Mouse (Mus musculus) telencephalon, adult 2 months (tissue): ENCODE data around the gene Lrriq4.

Source experiments
- DNase-seq: peaks from one replicate; pipeline ENCODE4 v3.0.0-alpha.2; 2011; ENCODE audit warnings: low read depth, low spot score

Gene Lrriq4

DNA sequence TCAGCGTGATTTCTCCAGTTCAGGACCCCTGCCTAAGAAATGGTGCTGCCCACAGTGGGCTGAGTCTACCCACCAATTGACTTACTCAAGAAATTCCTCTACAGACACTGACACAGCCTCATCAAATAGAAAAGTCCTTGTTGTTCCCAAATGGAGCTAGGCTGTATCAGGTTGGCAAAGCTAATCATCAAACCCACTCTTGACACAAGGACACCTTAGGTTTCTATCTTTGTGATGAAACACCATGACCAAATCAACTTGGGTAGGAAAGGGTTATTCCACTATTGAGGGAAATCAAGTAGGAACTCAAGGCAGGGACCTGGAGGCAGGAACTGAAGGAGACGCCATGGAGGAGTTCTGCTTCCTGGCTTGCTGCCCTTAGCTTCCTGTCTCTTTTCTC, at the start of gene Lrriq4:
Gene Lrriq4, plus strand, starts transcription at position 301 of the 400 bp plus-strand sequence.
- no peak for DNase-seq

- DNase-seq, result no peak
Observed at GRCm38 (mm10) chr3:30595111-30595832, 49.0 kb upstream of the Lrriq4 start.

DNA sequence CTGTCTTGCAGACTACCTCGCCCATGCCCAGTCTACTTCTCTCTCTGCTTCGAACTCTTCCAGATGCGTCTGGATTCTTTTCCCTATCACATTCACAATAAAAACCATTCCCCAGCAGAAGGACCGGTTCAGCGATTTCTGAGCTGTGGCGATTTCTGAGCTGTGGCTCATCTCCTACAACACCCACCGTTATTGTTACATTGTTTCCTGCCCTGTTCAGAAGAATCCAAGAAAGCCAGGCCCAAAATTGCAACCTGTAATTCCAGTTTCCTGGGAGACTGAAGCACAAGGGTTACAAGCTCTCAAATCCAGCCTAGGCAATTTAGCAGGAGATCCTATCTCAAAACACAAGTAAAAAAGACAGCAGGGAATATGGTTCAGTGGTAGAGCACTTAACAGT, 47.0 kb upstream of the Lrriq4 start:
- no peak for DNase-seq

DNA sequence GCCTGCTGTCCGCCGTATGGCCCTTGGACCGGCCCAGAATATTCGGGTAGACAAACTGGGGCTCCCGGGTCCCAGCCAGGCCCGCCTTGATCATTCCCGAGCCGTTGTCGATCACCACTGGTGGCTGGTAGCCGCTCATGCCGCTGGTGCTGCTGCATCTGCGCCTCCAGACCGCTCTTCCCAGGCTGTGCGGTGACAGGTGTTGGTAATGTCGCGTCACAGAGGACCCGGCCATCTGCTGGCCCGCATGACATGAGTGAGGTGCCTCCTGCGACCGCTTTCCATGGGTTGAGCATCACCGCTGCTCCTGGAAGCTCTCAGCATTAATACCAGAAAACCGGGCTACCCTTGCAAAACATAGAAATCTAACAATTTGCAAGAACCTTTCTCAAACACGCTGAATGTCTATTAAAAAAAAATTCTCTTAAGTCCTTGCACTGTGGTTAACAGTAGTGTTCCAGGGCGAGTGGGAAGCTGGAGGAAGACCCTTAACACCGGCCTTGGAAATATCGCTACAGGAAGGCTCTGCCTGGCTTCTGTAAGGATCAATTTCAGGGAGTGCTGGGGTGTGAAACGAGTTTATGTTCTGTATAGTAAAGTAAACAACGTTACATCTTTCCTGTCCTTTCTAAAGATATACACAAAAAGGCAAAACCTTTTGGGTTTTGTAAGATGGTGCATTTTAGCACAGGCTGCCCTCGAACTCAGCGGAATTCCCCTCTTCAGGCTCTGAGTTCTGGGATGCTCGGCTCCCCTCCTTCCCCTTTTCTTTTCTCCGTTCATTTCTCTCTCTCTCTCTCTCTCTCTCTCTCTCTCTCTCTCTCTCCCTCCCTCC, 44.4 kb upstream of the Lrriq4 start, which contains the start of gene Actrt3:
Gene Actrt3, minus strand, starts transcription at position 229 of the 835 bp plus-strand sequence.
- no peak for DNase-seq

- DNase-seq, result peak; percentile 57
Observed at GRCm38 (mm10) chr3:30600717-30601116, 43.6 kb upstream of the Lrriq4 start.

GRCm38 (mm10) chr3:30601175-30601574, 43.1 kb upstream of the Lrriq4 start:
- DNase-seq, result peak; percentile 67

DNA sequence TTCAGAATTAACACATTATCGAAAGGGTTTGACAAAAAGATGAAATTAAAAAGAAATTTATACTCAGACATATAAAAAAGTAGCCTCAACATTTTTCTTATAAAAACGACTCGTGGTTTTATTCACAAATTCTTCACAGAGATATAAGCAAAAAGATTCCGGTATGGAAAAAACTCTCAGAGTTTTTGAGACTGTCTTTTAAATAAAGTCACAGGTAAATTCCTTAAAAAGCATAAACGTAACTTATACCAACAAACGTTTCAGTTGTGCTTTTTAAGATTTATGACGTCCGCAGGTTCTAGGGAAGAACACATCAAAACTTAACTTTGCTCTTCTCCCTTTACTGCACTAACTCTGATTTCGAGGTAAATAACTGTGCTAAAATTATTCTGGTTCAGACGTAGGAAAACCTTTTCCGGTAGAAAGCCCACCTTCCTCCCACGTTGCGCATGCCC, 42.7 kb upstream of the Lrriq4 start:
- no peak for DNase-seq

DNA sequence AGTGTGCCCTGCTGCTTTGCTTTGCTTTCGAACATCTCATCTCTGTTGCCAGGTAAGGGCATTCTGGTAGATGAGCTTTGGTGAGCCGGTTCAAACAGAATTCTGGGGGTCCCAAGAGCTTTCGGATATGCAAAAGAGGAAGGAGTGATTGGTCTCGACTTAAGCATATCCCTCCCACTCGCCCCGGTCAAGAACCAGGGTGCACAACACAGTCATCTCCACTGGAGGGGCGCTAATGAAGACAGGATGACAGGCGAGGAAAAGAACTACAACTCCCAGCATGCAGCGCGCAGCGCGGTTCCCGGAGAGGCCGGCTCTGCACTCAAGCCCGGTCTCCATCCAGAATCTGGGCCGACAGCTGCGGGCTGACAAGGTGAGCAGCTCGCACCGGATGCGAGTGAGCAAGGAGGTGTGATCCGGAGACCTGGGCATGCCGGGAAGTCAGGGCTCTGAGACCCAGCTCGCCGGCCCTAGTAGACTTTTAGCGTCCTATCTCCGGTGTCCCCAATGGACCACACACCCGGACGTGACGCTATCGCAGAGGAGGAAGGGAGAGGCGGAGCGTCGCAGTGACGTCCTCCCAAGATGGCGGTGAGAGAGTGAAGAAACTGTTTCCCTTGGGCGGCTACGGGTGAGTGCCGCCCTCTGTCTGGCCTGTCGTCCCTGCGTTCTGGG, 42.1 kb upstream of the Lrriq4 start, which contains the start of gene Mynn:
Gene Mynn, plus strand, starts transcription at position 1 of the 675 bp plus-strand sequence.
- peak; percentile 96 for DNase-seq

- no peak for DNase-seq
Observed at GRCm38 (mm10) chr3:30602740-30603098, 41.6 kb upstream of the Lrriq4 start.

DNA sequence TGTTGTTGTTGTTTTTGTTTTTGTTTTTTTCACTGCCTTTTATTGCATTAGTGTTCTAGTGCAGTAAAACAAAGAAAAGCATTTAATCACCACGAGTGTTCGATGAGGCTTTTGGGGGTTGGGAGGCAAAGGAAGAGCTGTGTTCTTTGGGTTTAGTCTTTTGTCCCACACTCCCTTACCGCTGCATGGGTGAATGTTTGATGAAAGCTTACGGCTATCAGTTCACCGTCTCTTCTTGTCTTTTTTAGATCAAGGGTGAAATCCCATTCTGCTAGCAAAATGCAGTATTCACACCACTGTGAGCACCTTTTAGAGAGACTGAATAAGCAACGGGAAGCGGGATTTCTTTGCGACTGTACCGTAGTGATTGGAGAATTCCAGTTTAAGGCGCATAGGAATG, 41.1 kb upstream of the Lrriq4 start:
- DNase-seq, result no peak

DNA sequence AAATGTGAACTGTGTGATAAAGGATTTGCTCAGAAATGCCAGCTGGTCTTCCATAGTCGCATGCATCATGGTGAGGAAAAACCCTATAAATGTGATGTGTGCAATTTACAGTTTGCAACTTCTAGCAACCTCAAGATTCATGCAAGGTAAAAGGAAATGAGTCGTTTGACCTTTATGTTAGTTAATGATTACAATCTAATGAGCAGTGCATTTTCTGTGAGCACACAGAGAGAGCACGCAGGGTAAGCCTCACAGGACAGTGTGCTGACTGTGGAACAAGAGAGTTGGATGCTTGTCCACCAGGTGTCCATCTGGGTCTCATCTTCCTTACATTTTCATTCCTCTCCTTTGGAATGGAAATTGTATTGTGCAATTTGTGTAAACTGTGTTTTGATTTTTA, 35.3 kb upstream of the Lrriq4 start:
- no peak for DNase-seq

- DNase-seq, result no peak
Observed at GRCm38 (mm10) chr3:30610930-30611329, 33.4 kb upstream of the Lrriq4 start.

GRCm38 (mm10) chr3:30620132-30620531, 24.2 kb upstream of the Lrriq4 start:
- no peak for DNase-seq

GRCm38 (mm10) chr3:30633681-30634080, 10.6 kb upstream of the Lrriq4 start:
- no peak for DNase-seq

DNA sequence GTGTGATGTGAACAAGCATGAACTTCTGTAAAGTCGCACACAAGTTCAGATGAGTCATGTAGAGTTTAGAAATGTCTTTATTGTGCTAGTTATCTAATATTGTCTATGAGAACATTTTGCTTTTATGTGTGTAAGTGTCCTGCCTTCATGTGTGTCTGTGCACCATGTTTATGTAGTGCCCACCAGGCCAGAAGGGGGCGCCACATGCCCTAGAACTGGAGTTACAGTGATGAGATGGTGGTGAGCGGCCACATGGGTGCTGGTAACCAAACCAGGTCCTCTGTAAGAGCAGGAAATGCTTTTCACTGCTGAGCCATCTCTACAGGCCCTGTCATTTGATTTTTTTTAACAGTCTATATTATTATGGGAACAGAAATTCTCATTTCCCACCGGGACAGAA, 8.7 kb upstream of the Lrriq4 start:
- DNase-seq, result no peak

DNA sequence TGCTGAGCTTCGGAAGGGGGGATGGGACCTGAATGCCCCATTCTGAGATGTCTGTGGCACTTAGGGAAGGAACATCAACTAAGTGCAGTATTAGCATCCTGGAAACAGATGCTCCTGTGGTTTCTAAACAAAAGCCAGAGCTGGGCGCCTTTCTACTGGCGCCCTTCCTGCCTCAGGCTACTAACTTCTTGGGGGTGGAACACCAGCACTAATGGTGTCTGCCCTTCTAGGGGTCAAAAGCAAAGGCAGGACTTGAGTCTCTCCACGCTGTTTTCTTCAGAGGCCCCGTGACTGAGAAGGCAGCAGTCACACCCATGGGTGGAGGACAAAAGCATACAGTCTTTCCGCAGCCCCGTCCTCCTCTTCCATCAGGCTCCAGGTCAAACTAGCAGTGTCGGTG, 2.5 kb downstream of the Lrriq4 start:
- DNase-seq, result no peak

GRCm38 (mm10) chr3:30647440-30648090, 3.3 kb downstream of the Lrriq4 start, which contains the start of gene Lrrc34:
Gene Lrrc34, minus strand, starts transcription at chr3:30647869.
- no peak for DNase-seq

GRCm38 (mm10) chr3:30648466-30648865, 4.2 kb downstream of the Lrriq4 start:
- no peak for DNase-seq

DNA sequence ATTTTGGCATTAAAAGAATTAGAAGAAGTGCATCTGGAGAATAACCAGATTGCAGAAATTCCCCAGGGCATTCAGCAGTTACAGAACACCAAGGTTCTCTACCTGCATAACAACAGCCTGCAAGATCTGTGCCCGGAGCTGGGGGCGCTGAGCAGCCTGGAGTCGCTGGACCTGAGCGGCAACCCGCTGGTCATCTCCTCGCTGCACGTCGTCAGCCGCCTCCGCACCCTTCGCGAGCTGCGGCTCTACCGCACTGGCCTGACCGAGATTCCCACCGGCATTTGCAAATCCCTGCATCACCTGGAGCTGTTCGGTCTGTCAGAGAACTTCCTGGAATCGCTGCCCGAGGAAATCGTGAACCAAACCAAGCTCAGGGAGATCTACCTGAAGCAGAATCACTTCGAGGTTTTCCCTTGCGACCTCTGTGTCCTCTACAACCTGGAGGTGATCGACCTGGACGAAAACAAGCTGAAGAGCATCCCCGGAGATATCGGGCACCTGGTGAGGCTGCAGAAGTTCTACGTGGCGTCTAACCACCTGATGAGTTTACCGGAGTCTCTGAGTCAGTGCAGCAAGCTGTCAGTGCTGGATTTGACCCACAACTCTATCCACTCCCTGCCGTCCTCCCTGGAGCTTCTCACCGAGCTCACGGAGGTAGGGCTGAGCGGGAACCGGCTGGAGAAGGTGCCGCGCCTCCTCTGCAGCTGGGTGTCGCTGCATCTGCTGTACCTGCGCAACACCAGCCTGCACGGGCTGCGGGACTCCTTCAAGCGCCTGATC, 5.9 kb downstream of the Lrriq4 start:
- no peak for DNase-seq

- no peak for DNase-seq
Observed at GRCm38 (mm10) chr3:30655937-30656336, 11.6 kb downstream of the Lrriq4 start.

GRCm38 (mm10) chr3:30658486-30658885, 14.2 kb downstream of the Lrriq4 start:
- no peak for DNase-seq
